Mouse (Mus musculus): ENCODE measurements around the gene Cfd.
"Not testable (repeated sequence)": the region's sequence is repeated elsewhere in the genome, so short reads cannot be mapped to it uniquely, and the experiment has no call there.

Cfd gene

DNA sequence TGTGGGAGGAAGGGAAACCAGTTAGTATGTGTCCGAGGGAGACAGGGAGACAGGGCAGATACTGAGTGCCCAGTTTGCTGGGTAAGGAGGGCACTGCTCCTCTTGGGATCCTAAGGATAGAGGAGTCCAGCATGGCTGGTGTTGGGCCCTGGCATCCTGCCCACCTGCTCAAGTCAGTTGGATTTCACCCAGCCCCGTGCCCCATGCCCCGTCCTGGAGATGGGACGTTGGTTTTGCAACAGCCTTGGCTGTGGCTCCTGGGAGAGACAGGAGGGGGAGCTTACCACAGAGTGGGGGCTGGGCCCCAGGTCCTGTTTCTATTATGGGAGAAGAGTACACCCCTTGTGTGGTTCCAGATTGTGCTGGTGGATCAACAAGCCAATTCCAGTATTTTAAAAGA is 6.2 kb upstream of the Cfd start:
- in situ Hi-C loops (cut with MboI; ENCODE audit: low sequenced_read_pairs), result no loop called here

GRCm38 (mm10) chr10:79884938-79885337 is 5.7 kb upstream of the Cfd start:
- in situ Hi-C loops (cut with MboI; ENCODE audit: low sequenced_read_pairs), result not testable (repeated sequence)

DNA sequence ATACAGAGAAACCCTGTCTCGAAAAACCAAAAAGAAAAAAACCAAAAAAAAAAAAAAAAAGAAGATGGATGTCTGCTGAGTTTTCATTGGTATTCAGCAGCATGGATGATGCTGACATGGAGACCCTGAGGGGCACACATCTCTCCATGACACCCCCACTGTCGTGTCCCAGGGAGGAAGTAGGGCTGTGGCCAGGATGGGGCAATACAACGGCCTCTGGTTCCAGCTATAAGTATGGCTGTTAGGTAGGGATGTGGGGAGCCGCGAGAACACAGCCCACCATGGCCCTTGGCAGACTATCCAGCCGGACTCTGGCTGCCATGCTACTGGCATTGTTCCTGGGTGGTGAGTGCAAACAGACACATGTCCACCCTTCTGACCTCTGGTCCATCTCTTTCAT is 4.6 kb upstream of the Cfd start, which contains the start of gene Elane:
Gene Elane (plus strand): TSS at position 194 of the 400 bp plus-strand sequence.
- in situ Hi-C loops (cut with MboI; ENCODE audit: low sequenced_read_pairs), result no loop called here

- in situ Hi-C loops (cut with MboI; ENCODE audit: low sequenced_read_pairs), result no loop called here
Observed at GRCm38 (mm10) chr10:79886611-79887010, 4.0 kb upstream of the Cfd start.

DNA sequence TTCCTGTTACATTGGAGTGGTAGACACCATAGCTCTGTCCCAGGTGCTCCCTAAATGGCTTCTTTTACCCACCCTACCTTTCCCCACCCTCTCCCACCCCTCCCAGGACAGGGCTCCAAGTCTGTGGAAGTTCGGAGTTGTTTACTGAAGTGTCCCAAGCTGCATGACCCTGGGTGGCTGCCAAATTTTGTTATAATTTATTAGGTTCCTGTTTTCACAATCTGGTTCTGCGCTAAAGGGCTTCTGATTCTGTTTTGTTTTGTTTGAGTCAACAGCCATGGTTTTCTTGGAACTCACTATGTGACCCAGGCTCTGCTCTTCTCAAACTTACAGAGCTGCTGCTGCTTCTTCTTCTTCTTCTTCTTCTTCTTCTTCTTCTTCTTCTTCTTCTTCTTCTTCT is 1.3 kb upstream of the Cfd start:
- in situ Hi-C loops (cut with MboI; ENCODE audit: low sequenced_read_pairs), result no loop called here

- in situ Hi-C loops (cut with MboI; ENCODE audit: low sequenced_read_pairs), result not testable (repeated sequence)
Observed at GRCm38 (mm10) chr10:79892451-79893118, 1.9 kb downstream of the Cfd start.

GRCm38 (mm10) chr10:79896306-79896705 is 5.7 kb downstream of the Cfd start:
- in situ Hi-C loops (cut with MboI; ENCODE audit: low sequenced_read_pairs), result no loop called here

DNA sequence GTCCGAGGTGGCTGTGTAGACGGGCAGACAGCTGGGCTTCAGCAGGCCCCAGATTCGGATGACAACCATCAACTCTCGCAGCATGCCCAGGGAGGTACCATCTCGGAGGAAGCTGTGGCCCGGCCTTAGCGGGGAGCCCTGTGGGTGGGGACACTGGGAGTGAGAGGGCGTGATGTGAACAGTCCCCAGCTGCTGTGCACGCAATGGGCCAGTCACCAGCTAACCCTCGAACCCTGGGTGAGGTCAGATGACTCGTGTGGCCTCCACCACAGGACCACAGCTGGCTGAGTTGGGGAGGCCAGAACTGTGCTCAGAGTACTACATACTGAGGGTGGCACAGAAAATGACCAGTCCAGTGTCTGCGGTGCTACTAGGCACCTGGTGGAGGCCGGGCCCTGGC is 6.2 kb downstream of the Cfd start:
- in situ Hi-C loops (cut with MboI; ENCODE audit: low sequenced_read_pairs), result no loop called here

DNA sequence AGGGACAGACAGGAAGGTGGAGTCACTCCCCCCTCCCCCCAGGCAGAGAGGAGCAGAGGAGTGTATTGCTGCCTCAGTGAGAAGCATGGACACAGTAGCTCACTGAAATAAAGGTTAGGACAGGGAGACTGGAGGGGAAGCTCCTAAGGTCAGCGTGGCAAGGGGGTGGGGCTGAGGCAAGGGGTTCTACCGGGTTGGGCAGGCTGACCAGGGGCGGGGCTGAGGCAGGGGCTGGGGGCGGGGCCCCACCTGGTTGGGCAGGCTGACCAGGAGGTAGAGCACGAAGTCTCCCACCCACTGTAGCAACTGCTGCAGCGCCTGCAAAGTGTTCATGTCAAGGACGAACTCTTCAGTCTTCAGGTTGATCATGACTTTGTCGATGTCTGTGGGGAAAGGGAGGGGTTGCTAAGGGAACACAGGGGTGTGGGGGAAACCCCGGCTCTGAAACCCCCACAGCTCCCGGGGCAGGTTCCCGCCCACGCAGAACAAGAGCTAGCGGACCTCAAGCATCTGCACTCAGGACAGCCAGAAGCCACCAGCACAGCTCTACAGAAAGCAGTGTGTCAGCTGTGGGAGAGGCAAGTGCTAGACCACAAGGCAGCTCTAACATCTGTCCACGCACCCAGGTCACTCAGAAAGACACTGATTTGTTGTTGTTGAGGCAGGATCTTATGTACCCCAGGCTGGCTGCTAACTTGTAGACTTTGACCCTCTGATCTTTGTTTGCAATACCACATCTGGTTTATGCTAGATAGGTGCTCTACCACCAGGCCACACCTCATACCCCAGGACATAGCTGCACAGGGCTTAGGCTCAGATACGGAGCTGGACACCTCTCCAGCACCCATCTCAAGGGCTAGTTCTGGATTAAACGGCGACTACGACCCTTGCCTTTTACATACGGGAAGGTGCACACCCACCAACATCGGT is 6.9 kb downstream of the Cfd start:
- in situ Hi-C loops (cut with MboI; ENCODE audit: low sequenced_read_pairs), result no loop called here

DNA sequence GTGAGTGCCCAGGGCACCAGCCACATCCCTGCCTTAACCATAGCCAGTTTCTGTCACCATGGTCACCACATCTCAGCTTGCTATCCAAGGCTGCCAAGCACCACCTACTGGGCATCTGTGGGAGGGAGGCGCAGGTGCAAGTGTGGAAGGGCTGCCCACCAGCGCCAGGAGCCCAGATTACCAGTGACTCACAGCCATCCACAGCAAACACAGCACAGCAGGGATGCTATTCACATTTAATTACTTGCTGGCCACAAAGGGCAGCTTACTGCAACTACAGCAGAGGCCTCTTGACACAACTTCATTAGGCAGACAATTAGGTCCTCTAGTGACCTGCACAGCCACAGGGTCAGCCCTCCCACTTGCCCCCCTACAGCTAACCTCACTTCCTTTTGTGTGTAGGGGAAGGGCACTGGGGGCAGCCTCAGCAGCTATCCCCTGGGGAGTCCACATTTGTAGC is 10.3 kb downstream of the Cfd start:
- in situ Hi-C loops (cut with MboI; ENCODE audit: low sequenced_read_pairs), result no loop called here

- in situ Hi-C loops (cut with MboI; ENCODE audit: low sequenced_read_pairs), result no loop called here
Observed at GRCm38 (mm10) chr10:79906712-79907111, 16.1 kb downstream of the Cfd start.

DNA sequence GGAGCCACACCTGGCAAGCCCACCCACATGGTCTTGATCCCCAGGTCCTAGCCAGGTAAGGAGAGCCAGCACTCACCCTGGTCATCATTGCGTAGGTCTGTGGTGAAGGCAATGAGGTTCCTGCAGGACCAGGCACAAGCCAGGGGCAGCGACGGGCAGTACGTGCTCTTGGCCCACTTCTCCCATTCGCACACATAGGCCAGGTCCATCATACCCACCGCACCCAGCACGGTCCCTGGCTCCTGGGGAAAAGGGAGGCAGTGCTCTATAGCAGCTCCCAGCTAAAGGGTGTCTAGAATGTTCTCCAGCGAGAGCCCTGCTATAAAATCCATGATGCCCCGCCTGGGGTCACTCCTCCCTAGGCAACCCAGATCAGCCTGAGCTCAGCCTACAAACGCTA is 16.8 kb downstream of the Cfd start:
- in situ Hi-C loops (cut with MboI; ENCODE audit: low sequenced_read_pairs), result no loop called here

DNA sequence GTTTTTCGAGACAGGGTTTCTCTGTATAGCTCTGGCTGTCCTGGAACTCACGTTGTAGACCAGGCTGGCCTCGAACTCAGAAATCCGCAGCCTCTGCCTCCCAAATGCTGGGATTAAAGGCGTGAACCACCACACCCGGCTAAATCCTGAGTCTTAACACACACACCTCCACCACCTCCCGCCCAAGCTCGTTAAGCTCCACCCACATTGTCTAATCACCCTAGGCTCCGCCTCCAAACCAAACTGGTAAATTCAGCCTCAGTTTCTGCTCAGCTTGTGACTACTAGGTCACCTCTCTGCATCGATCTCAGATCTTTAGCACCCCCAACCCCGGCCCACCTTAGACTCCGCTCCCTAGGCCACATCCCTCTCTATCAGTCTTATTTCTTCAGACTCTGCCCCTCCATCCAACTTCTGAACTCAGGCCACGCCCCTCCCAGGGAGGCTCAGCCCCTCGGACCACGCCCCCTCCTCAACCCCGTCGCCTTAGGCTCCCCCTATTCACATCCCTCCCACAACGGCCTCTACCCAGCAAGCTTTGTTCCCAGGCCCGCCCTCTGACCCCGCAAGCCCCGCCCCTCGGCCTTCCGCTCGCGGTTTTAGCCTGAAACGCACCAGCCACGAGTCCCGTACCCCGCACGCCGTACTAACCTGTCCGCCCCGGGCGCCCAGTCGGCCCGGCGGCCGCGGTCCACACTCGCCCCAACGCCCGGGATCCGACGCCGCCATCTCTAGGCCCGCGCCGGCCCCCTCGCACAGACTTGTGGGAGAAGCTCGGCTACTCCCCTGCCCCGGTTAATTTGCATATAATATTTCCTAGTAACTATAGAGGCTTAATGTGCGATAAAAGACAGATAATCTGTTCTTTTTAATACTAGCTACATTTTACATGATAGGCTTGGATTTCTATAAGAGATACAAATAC is 17.8 kb downstream of the Cfd start, which contains the start of gene Med16:
Gene Med16 (minus strand): TSS at position 757 of the 925 bp plus-strand sequence.
- in situ Hi-C loops (cut with MboI; ENCODE audit: low sequenced_read_pairs), result no loop called here

- in situ Hi-C loops (cut with MboI; ENCODE audit: low sequenced_read_pairs), result no loop called here
Observed at GRCm38 (mm10) chr10:79909092-79909922, 18.7 kb downstream of the Cfd start.

DNA sequence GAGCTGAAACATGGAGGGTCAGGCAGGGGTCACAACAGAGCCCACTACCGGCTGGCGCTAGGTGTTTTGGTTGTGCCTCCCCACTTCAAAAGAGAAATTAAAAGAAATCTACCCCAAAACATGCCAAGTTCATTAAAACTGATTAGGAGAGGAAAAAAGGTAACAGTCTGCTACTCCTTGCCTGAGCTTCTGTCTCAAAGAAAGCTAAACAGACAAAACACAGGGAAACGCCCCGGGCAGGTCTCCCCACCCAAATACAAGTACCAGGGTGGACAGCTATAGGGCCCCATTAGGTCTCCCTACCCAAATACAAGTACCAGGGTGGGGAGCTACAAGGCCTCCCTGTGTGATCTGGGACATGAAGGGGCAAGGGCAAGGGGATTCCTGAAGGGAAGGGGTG is 19.9 kb downstream of the Cfd start, which contains the start of gene Gm26602:
Gene Gm26602 (plus strand): TSS at position 301 of the 400 bp plus-strand sequence.
- in situ Hi-C loops (cut with MboI; ENCODE audit: low sequenced_read_pairs), result no loop called here

DNA sequence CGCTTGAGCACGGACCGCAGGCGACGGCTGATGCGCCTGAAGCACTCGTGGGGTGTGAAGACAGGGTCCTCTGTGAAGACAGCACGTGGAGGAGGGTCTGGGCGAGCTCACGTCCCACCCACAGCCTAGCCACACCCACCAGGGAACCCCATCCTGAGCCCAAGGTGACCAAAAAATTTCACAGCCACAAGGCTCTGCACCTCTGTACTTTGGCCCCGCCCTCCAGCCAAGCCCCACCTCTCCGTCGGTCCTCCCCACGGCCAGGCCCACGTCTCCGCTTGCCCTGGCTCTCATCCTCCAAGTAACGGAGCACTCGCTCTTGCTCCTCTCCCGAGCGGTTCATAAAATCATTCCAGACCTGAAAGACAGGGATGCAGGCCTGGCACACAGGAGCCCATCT is 21.8 kb downstream of the Cfd start:
- in situ Hi-C loops (cut with MboI; ENCODE audit: low sequenced_read_pairs), result no loop called here

- in situ Hi-C loops (cut with MboI; ENCODE audit: low sequenced_read_pairs), result no loop called here
Observed at GRCm38 (mm10) chr10:79914131-79914947, 23.7 kb downstream of the Cfd start.

DNA sequence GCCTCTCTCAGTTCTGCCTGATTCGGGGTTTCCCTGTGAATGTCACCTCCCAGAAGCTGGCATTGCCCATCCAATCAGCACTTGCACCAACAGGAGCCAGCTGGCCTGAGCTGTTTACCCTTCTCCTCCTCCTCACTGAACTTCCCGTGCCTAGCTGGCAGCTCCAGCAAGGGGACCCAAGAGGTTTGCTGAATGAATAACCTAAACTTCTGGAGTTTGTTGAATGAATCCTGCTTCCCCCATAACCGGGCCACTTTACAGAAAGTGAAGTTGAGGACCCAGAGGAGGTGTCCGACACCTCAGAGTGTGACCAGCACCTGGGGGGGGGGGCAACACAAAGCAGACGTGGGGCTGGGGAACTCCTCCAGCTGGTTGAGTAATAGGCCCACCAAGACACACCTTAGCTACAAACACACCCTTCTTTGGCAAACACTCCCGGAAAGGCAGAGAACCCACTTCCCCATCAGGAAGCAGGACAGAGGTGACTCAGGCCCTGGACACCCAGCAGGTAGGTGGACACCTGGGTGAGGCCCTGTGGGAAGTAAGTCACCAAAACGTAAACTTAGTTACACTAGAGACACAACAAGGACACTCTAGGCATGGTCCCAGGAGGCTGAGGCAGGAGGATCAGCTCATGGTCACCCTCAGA is 24.4 kb downstream of the Cfd start:
- in situ Hi-C loops (cut with MboI; ENCODE audit: low sequenced_read_pairs), result no loop called here

DNA sequence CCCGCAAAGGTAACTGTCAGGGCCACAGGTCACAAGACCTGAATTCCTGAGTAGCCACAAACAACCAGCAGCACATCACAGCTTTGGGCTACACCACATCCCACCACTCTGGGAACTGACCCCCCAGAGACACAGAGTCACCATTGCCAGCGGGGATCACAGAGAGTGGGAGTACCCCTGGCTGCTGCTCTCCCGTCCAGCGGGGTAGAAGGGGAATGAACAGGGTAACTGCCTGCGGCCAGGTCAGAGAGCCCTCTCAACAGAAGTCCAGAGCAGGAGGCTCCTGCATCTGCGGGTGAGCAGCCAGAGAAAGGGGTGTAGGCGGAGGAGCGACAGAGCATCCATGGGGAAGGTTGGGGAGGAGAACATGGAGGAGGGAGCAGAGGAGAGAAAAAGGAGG is 25.4 kb downstream of the Cfd start:
- in situ Hi-C loops (cut with MboI; ENCODE audit: low sequenced_read_pairs), result no loop called here
